12 mouse cellular contexts compared by ENCODE assay signal in genomic region chr13:45397896-45398805, GRCm38 (mm10). TPM values are rescaled to one million over a fixed set of nuclear protein-coding genes. Genes with fewer than 3 reads are reported as not detected.
A peak's percentile ranks its signal among the peaks of the same experiment; 100 is the strongest.
DNase-seq lines count a peak whose midpoint lies in the region; ATAC-seq and TF ChIP-seq lines count a peak whose summit lies in the region.
"Had no signal": no experiment of that assay in that cellular context is flagged by ENCODE, and none has a peak within 500 bp of the region (broad histone marks: within the 10 kb centered on the region; RNA-seq: fewer than 3 reads in every experiment).

No protein-coding gene starts in this region.

- no peak overlapping the region for H3K9ac ChIP-seq in heart, postnatal 0 days (replicated peaks; ENCODE audit: low read depth, low read length)
- H3K9ac ChIP-seq in stomach, embryonic 15.5 days = no peak overlapping the region
- no peak overlapping the region for H3K9ac ChIP-seq in stomach, postnatal 0 days (ENCODE audit: low read length)
- H3K9ac ChIP-seq in embryonic facial prominence, embryonic 15.5 days = no peak overlapping the region
- H3K9ac ChIP-seq in forebrain, embryonic 12.5 days = no peak overlapping the region
- H3K9ac ChIP-seq: liver, embryonic 14.5 days had no signal

- intact Hi-C loops in heart, postnatal 25 days (cut with DNase I) = loop anchor here (5.0 kb wide), 1 partner anchor 44 kb away; no protein-coding TSS in a partner anchor

- TF ChIP-seq CTCF in heart, postnatal 0 days (IDR thresholded peaks at IDR 0.05; ENCODE audit: low read depth) = no peak
- TF ChIP-seq CTCF in stomach, postnatal 0 days (IDR thresholded peaks at IDR 0.05; ENCODE audit: low read depth) = no peak

- H3K27me3 ChIP-seq in heart, postnatal 0 days (ENCODE audit: control insufficient read depth, insufficient read depth, low read length) = no peaks in the 10 kb centered on the region
- H3K27me3 ChIP-seq in stomach, embryonic 15.5 days (replicated peaks) = no peaks in the 10 kb centered on the region
- no peaks in the 10 kb centered on the region for H3K27me3 ChIP-seq in stomach, postnatal 0 days (ENCODE audit: control insufficient read depth, insufficient read depth, low read length)
- H3K27me3 ChIP-seq in embryonic facial prominence, embryonic 15.5 days = no peaks in the 10 kb centered on the region
- H3K27me3 ChIP-seq in forebrain, embryonic 12.5 days = no peaks in the 10 kb centered on the region

- peak overlapping the region; percentile 38; the same call in 1 of the 2 replicates for H3K27ac ChIP-seq in heart, postnatal 0 days (ENCODE audit: low read depth)
- peak overlapping the region; percentile 52; the same call in 1 of the 2 replicates for H3K27ac ChIP-seq in stomach, embryonic 15.5 days
- H3K27ac ChIP-seq in stomach, postnatal 0 days (replicated peaks) = no peak overlapping the region; the same call in 1 of the 2 replicates
- peak overlapping the region; percentile 87 for H3K27ac ChIP-seq in embryonic facial prominence, embryonic 15.5 days (replicated peaks)
- no peak overlapping the region for H3K27ac ChIP-seq in forebrain, embryonic 12.5 days
- H3K27ac ChIP-seq: liver, embryonic 14.5 days had no signal

- no peak for DNase-seq in heart, postnatal 0 days (ENCODE audit: low spot score)
- no peak for DNase-seq in heart, postnatal 25 days (ENCODE audit: low spot score)
- DNase-seq in stomach, postnatal 0 days (ENCODE audit: low spot score) = no peak
- DNase-seq in spleen, postnatal 36 days (ENCODE audit: low spot score in 2 of 2) = no peak
- DNase-seq: spleen, adult 18-20 months; thymus, postnatal 14 days had no signal

- no peak for TF ChIP-seq EP300 in heart, postnatal 0 days (IDR thresholded peaks at IDR 0.05; ENCODE audit: low read depth)
- no peak for TF ChIP-seq EP300 in stomach, postnatal 0 days (optimal IDR thresholded peaks at IDR 0.05)

- H3K9me3 ChIP-seq in heart, postnatal 0 days (replicated peaks; ENCODE audit: control insufficient read depth, low read length) = no peaks in the 10 kb centered on the region
- no peaks in the 10 kb centered on the region for H3K9me3 ChIP-seq in stomach, embryonic 15.5 days
- H3K9me3 ChIP-seq in stomach, postnatal 0 days (ENCODE audit: control insufficient read depth, low read length) = no peaks in the 10 kb centered on the region
- H3K9me3 ChIP-seq in embryonic facial prominence, embryonic 15.5 days (replicated peaks) = no peaks in the 10 kb centered on the region
- H3K9me3 ChIP-seq in forebrain, embryonic 12.5 days = no peaks in the 10 kb centered on the region

- 74% methylated on average over 17 of the region's 21 CpGs for WGBS in heart, postnatal 0 days
- WGBS in stomach, embryonic 15.5 days = 52% methylated on average over 15 of the region's 21 CpGs
- WGBS in stomach, postnatal 0 days = 55% methylated on average over 16 of the region's 21 CpGs
- WGBS in embryonic facial prominence, embryonic 15.5 days = 44% methylated on average over 16 of the region's 21 CpGs
- WGBS in forebrain, embryonic 12.5 days = 82% methylated on average over 16 of the region's 21 CpGs

- ATAC-seq in heart, postnatal 0 days (ENCODE audit: insufficient read depth, low read depth) = no peak
- no peak for ATAC-seq in stomach, embryonic 15.5 days (ENCODE audit: insufficient read depth, low FRiP score, low read depth)
- no peak for ATAC-seq in stomach, postnatal 0 days (ENCODE audit: low FRiP score, low TSS enrichment)
- ATAC-seq in embryonic facial prominence, embryonic 15.5 days (ENCODE audit: insufficient number of reproducible peaks, low FRiP score, low TSS enrichment, low read depth) = no peak
- ATAC-seq in activated CD4-positive, CD25-positive, alpha-beta regulatory T cell, adult 4 months = no peak
- ATAC-seq in forebrain, embryonic 12.5 days (ENCODE audit: low FRiP score) = no peak

- no peak overlapping the region for H3K4me3 ChIP-seq in heart, postnatal 0 days (ENCODE audit: low read depth, low read length)
- no peak overlapping the region for H3K4me3 ChIP-seq in stomach, embryonic 15.5 days (replicated peaks)
- no peak overlapping the region for H3K4me3 ChIP-seq in stomach, postnatal 0 days (ENCODE audit: low read depth, low read length)
- no peak overlapping the region for H3K4me3 ChIP-seq in embryonic facial prominence, embryonic 15.5 days (replicated peaks)
- H3K4me3 ChIP-seq in forebrain, embryonic 12.5 days (replicated peaks) = no peak overlapping the region

- H3K4me2 ChIP-seq in heart, postnatal 0 days (ENCODE audit: low read depth, low read length) = no peak overlapping the region
- H3K4me2 ChIP-seq in stomach, embryonic 15.5 days = no peak overlapping the region
- no peak overlapping the region for H3K4me2 ChIP-seq in stomach, postnatal 0 days (replicated peaks; ENCODE audit: low read depth)
- H3K4me2 ChIP-seq in embryonic facial prominence, embryonic 15.5 days (replicated peaks) = peak overlapping the region; percentile 24
- H3K4me2 ChIP-seq in forebrain, embryonic 12.5 days = no peak overlapping the region
- H3K4me2 ChIP-seq: heart, embryonic 11.5 days had no signal

- peaks cover 6% of the 10 kb centered on the region; the same call in 1 of the 2 replicates for H3K4me1 ChIP-seq in heart, postnatal 0 days (ENCODE audit: control insufficient read depth, insufficient read depth)
- no peaks in the 10 kb centered on the region; the same call in 1 of the 2 replicates for H3K4me1 ChIP-seq in stomach, embryonic 15.5 days
- 0 out of 2 replicates have a peak, but pooled peaks cover 3% of the 10 kb centered on the region for H3K4me1 ChIP-seq in stomach, postnatal 0 days (replicated peaks; ENCODE audit: control insufficient read depth, insufficient read depth)
- peaks cover 80% of the 10 kb centered on the region for H3K4me1 ChIP-seq in embryonic facial prominence, embryonic 15.5 days
- peaks cover 3% of the 10 kb centered on the region; the same call in 1 of the 2 replicates for H3K4me1 ChIP-seq in forebrain, embryonic 12.5 days

- no peaks in the 10 kb centered on the region for H3K36me3 ChIP-seq in heart, postnatal 0 days (replicated peaks; ENCODE audit: control insufficient read depth, insufficient read depth, low read length)
- no peaks in the 10 kb centered on the region for H3K36me3 ChIP-seq in stomach, embryonic 15.5 days
- no peaks in the 10 kb centered on the region for H3K36me3 ChIP-seq in stomach, postnatal 0 days (ENCODE audit: control insufficient read depth, insufficient read depth, low read length)
- no peaks in the 10 kb centered on the region for H3K36me3 ChIP-seq in embryonic facial prominence, embryonic 15.5 days
- no peaks in the 10 kb centered on the region for H3K36me3 ChIP-seq in forebrain, embryonic 12.5 days (replicated peaks)

RNA-seq across cellular contexts. Expression of gene Mylip, which starts 8.6 kb away (rescaled TPM):
- total RNA-seq in heart, postnatal 0 days (2014; rRNA removed; ENCODE audit: low replicate concordance) = 20.7 and 30.1 TPM in 2 replicates
- polyA plus RNA-seq in heart, postnatal 0 days (2015; fragmentation: Nextera tagmentation; extraction: Ambion mirVana) = 7.1 and 7.8 TPM in 2 replicates
- total RNA-seq in heart, postnatal 25 days (2021) = 10 to 100 TPM; 14.6 to 18.3 TPM
- polyA plus RNA-seq in stomach, embryonic 15.5 days (2015; fragmentation: Nextera tagmentation; extraction: Ambion mirVana) = 11.6 and 12.2 TPM in 2 replicates
- 5.1 and 7.5 TPM in 2 replicates for polyA plus RNA-seq in stomach, postnatal 0 days (2015; fragmentation: Nextera tagmentation; extraction: Ambion mirVana)
- polyA plus RNA-seq in embryonic facial prominence, embryonic 15.5 days (2015; fragmentation: Nextera tagmentation; extraction: Ambion mirVana) = 35.2 and 36.1 TPM in 2 replicates
- 10 to 100 TPM; 15.5 to 18.3 TPM for polyA plus RNA-seq in activated CD4-positive, CD25-positive, alpha-beta regulatory T cell, adult 4 months (2017; shearing (Covaris generic))
- 5.3 and 6.8 TPM in 2 replicates for polyA plus RNA-seq in forebrain, embryonic 12.5 days (2016; fragmentation: Nextera tagmentation; extraction: Ambion mirVana)

Comparison
In these comparisons a context has a peak if more than half of its experiments do, and no peak if none do; other contexts are left out.
1. H3K27ac ChIP-seq: peak in heart, postnatal 0 days (single experiment), stomach, embryonic 15.5 days (single experiment) and embryonic facial prominence, embryonic 15.5 days (single experiment); none in stomach, postnatal 0 days (single experiment) and forebrain, embryonic 12.5 days (single experiment).